Mouse (Mus musculus): ENCODE data around the gene Zbed6.
A peak's percentile ranks its signal among the peaks of the same experiment; 100 is the strongest.
"Not testable (repeated sequence)": the region's sequence is repeated elsewhere in the genome, so short reads cannot be mapped to it uniquely, and the experiment has no call there.

Gene Zbed6

GRCm38 (mm10) chr1:133660466-133661202 lies at the start of gene Zbed6:
Gene Zbed6, minus strand, starts transcription at chr1:133660885.
- DNase-seq (ENCODE audit: low spot score in 2 of 2): peak; percentile 45 to 56

GRCm38 (mm10) chr1:133709292-133709691 lies 48.6 kb upstream of the Zbed6 start:
- no peak for DNase-seq (ENCODE audit: low spot score in 2 of 2)

GRCm38 (mm10) chr1:133701824-133702223 lies 41.1 kb upstream of the Zbed6 start:
- peak in 1 of 2 experiments; percentile 17 for DNase-seq (ENCODE audit: low spot score in 2 of 2)

- DNase-seq (ENCODE audit: low spot score in 2 of 2): no peak
Measured at GRCm38 (mm10) chr1:133697935-133698620, 37.4 kb upstream of the Zbed6 start.

GRCm38 (mm10) chr1:133695901-133696300 lies 35.2 kb upstream of the Zbed6 start:
- peak in 1 of 2 experiments; percentile 7 for DNase-seq (ENCODE audit: low spot score in 2 of 2)

GRCm38 (mm10) chr1:133694876-133695275 lies 34.2 kb upstream of the Zbed6 start:
- DNase-seq (ENCODE audit: low spot score in 2 of 2): no peak

GRCm38 (mm10) chr1:133694301-133694700 lies 33.6 kb upstream of the Zbed6 start:
- no peak for DNase-seq (ENCODE audit: low spot score in 2 of 2)

GRCm38 (mm10) chr1:133693536-133694114 lies 32.9 kb upstream of the Zbed6 start:
- DNase-seq (ENCODE audit: low spot score in 2 of 2): no peak

- DNase-seq (ENCODE audit: low spot score in 2 of 2): no peak
Measured at GRCm38 (mm10) chr1:133692195-133692594, 31.5 kb upstream of the Zbed6 start.

- no peak for DNase-seq (ENCODE audit: low spot score in 2 of 2)
Measured at GRCm38 (mm10) chr1:133691046-133691445, 30.4 kb upstream of the Zbed6 start.

GRCm38 (mm10) chr1:133689897-133690296 lies 29.2 kb upstream of the Zbed6 start, which contains the start of gene Lax1:
Gene Lax1, minus strand, starts transcription at chr1:133690108.
- no peak for DNase-seq (ENCODE audit: low spot score in 2 of 2)

GRCm38 (mm10) chr1:133688301-133688700 lies 27.6 kb upstream of the Zbed6 start:
- no peak for DNase-seq (ENCODE audit: low spot score in 2 of 2)

GRCm38 (mm10) chr1:133685749-133686519 lies 25.2 kb upstream of the Zbed6 start:
- peak in 1 of 2 experiments; percentile 7 for DNase-seq (ENCODE audit: low spot score in 2 of 2)

- DNase-seq (ENCODE audit: low spot score in 2 of 2): no peak
Measured at GRCm38 (mm10) chr1:133671801-133672200, 11.1 kb upstream of the Zbed6 start.

- no peak for DNase-seq (ENCODE audit: low spot score in 2 of 2)
Measured at GRCm38 (mm10) chr1:133671266-133671665, 10.6 kb upstream of the Zbed6 start.

GRCm38 (mm10) chr1:133670776-133671175 lies 10.1 kb upstream of the Zbed6 start:
- DNase-seq (ENCODE audit: low spot score in 2 of 2): no peak

GRCm38 (mm10) chr1:133670190-133670589 lies 9.5 kb upstream of the Zbed6 start:
- no peak for DNase-seq (ENCODE audit: low spot score in 2 of 2)

GRCm38 (mm10) chr1:133668618-133669017 lies 7.9 kb upstream of the Zbed6 start:
- no peak for DNase-seq (ENCODE audit: low spot score in 2 of 2)

GRCm38 (mm10) chr1:133667721-133668120 lies 7.0 kb upstream of the Zbed6 start:
- no peak for DNase-seq (ENCODE audit: low spot score in 2 of 2)

GRCm38 (mm10) chr1:133665713-133666112 lies 5.0 kb upstream of the Zbed6 start:
- DNase-seq (ENCODE audit: low spot score in 2 of 2): not testable (repeated sequence)

- DNase-seq (ENCODE audit: low spot score in 2 of 2): no peak
Measured at GRCm38 (mm10) chr1:133664203-133664970, 3.7 kb upstream of the Zbed6 start.
